Mouse (Mus musculus) layer of hippocampus, postnatal 25 days (tissue): Measurements from ENCODE around the gene Gm2244. TPM values are rescaled to one million over a fixed set of nuclear protein-coding genes. Genes with fewer than 3 reads are reported as not detected.
"Not testable (repeated sequence)": the region's sequence is repeated elsewhere in the genome, so short reads cannot be mapped to it uniquely, and the experiment has no call there.

Experiments
- DNase-seq, 2 experiments: peaks; one replicate each; pipeline ENCODE4 v3.0.0; 2022; ENCODE audit warnings: mixed read lengths in 2 of 2, low spot score in 1 of 2; ENCODE audit errors: extremely low spot score in 1 of 2
- total RNA-seq, 2 experiments: library from RNA; stranded (reverse); gene quantifications; 2 replicates each; pipeline ENCODE4 v1.2.3; 2021

Gene Gm2244
- not detected for total RNA-seq

DNA sequence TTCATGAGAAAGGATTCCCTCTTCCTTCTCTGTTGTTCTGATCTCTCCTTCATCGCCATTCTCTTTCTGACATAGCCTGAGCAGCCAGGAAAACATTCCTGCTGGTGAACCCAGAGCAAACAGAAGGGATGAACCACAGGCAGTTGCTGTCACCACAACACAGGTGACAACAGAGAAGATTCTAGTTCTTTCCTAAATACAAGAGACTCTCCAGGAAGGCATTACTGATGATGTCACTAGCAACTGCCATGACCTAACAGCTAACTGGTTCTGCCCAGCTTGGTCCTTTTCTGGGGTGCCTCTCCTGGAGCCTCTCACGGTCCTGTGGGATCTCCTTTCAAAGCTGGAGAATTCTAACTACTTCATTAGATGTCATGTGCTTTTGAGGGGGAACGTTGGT is at the start of gene Gm2244:
Gene Gm2244, minus strand, starts transcription at position 101 of the 400 bp plus-strand sequence.
- DNase-seq = not testable (repeated sequence)

DNA sequence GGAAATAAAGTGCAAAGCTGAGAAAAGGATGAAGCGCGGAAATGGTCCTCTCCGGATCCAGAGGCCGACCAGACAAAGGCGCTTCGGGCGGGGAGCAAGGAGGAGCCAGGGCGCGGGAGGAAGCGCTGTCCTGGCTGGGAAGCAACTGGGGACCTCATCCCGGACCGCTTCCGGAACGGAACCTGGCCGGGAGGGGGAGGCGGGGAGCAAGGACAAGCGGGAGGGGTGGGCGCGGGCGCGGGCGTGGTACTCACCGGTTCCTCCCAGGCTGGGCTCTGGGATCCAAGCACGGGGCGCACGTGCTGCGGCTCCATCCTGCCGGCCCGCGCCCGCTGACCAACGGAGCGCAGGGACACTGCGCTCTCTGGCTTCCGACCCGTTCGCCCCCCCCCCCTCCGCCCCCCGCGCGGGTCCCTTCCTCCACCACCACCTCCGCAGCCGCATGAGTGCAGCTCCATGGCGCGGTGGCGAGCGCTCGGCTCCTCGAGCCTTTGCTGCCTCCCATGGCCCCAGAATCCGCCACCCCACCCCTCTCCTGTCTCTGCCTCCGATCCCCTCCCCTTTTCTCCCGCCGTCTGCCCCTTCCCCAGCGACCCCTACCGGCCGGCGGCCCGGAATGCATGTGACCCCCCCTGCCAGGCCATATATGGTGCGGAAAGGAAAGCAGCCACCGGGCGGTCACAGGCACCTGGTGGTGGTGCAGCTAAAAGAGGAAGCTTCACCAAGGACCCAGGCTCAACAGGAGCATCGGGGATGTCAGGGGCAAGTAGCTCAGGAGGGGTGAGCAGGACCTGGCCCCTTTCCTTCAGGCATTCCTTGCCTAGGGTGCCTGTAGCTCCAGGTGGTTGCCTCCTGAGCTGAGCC is 35.3 kb upstream of the Gm2244 start, which contains the start of gene Gm2237:
Gene Gm2237, minus strand, starts transcription at position 332 of the 864 bp plus-strand sequence.
- DNase-seq = peak in 1 of 2 experiments; percentile 25

Other genes with a start within 250 kb of the Gm2244 start
- gene Gm21738, start 131.0 kb downstream of the Gm2244 start, total RNA-seq = not detected
- gene Gm2237, start 35.2 kb upstream of the Gm2244 start, total RNA-seq = 1 to 10 TPM; 3.1 to 5.5 TPM
- not detected for gene Gm5458, start 52.6 kb upstream of the Gm2244 start, total RNA-seq
- gene Nid2, start 201.3 kb upstream of the Gm2244 start, total RNA-seq = 1 to 10 TPM; 3.1 to 3.4 TPM